Mouse (Mus musculus) heart, adult 11 months (tissue): ENCODE results near the gene Colgalt2.

Experiments
- DNase-seq: peaks from one replicate; pipeline ENCODE4 v3.0.0; 2022

The Colgalt2 gene

GRCm38 (mm10) chr1:152540304-152540887, 140.8 kb downstream of the Colgalt2 start:
- DNase-seq: no peak

GRCm38 (mm10) chr1:152542747-152543378, 143.2 kb downstream of the Colgalt2 start:
- no peak for DNase-seq

- DNase-seq: no peak
Measured at GRCm38 (mm10) chr1:152543449-152544159, 144.0 kb downstream of the Colgalt2 start.

GRCm38 (mm10) chr1:152549061-152549738, 149.6 kb downstream of the Colgalt2 start:
- DNase-seq: no peak

- DNase-seq: no peak
Measured at GRCm38 (mm10) chr1:152550544-152550943, 150.9 kb downstream of the Colgalt2 start.

GRCm38 (mm10) chr1:152550973-152551372, 151.3 kb downstream of the Colgalt2 start:
- no peak for DNase-seq

GRCm38 (mm10) chr1:152553912-152554547, 154.4 kb downstream of the Colgalt2 start:
- DNase-seq: peak; percentile 96

GRCm38 (mm10) chr1:152555944-152556573, 156.4 kb downstream of the Colgalt2 start:
- DNase-seq: peak; percentile 99

- DNase-seq: peak; percentile 98
Measured at GRCm38 (mm10) chr1:152556576-152557281, 157.1 kb downstream of the Colgalt2 start.
